Mouse (Mus musculus) spleen, postnatal 10 days (tissue): ENCODE results near the gene Orai3.
"Not testable (repeated sequence)": the region's sequence is repeated elsewhere in the genome, so short reads cannot be mapped to it uniquely, and the experiment has no call there.

ENCODE experiments used
- DNase-seq, 2 experiments: peaks; one replicate each; pipeline ENCODE4 v3.0.0; 2021 to 2022; ENCODE audit warnings: low spot score in 2 of 2

The Orai3 gene

GRCm38 (mm10) chr7:127763642-127764041 is 6.0 kb upstream of the Orai3 start:
- DNase-seq, result no peak

GRCm38 (mm10) chr7:127765756-127766155 is 3.9 kb upstream of the Orai3 start:
- no peak for DNase-seq

- peak; percentile 75 to 81 for DNase-seq
Observed at GRCm38 (mm10) chr7:127766851-127767609, 2.6 kb upstream of the Orai3 start.

DNA sequence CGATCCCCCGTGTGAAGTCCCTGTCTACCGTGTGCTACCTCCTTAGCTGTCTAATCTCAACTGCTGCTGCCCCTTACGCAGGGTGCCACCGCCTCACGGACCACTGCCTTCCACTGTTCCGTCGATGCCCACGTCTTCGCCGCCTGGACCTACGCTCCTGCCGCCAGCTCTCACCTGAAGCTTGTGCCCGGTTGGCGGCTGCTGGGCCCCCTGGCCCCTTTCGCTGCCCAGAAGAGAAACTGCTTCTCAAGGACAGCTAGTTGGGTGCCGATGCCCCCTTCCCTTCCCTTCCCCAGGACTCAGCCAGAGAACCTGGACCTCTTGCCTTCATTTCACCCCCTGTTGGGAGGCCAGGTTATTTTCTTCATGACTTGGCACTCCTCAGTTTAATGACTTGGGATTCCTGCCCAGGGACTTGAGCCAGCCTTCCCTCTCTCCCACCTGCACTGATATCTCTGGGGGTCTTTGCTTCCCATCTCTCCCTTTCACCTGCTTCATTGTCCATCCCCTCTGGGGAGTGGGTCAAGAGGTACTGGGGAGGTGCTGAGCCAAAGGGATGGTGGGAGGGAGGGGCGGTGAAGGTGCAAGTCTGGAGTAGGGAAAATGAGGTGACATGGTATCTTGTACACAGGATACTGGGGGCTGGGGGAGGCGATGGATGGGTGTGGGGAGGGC is 1.8 kb upstream of the Orai3 start:
- peak in 1 of 2 experiments; percentile 34 for DNase-seq

DNA sequence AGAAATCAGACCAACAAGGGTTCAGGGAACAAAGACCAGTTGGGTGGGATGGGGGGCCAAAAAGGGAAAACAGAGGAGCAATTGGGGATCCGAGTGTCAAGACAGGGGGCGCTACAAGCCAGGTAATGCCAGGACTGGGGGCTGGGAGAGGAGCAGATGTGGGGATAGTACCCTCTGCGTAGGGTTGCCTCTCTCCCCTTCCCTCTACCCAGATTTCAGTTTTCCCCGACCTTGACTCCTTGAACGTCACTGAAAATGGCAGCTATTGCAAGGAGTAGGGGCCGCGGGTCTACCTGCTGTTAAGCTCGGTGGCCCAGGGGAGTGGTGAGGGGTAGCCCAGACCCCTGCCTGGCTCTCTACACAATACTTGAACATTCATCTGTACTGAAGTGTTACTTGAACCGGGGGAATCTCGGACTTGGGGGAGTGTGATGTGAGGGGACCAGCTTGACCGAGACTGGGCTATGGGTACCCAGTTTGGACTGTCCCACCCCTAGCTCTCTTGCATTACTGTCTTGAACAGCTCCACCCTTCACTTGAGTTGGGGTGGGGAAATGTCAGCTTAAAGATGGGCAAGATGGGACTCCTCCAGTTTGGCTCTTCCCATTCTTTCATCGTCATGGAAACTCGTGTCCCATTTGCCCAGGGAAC is 1.1 kb upstream of the Orai3 start:
- DNase-seq, result peak; percentile 41 to 60

DNA sequence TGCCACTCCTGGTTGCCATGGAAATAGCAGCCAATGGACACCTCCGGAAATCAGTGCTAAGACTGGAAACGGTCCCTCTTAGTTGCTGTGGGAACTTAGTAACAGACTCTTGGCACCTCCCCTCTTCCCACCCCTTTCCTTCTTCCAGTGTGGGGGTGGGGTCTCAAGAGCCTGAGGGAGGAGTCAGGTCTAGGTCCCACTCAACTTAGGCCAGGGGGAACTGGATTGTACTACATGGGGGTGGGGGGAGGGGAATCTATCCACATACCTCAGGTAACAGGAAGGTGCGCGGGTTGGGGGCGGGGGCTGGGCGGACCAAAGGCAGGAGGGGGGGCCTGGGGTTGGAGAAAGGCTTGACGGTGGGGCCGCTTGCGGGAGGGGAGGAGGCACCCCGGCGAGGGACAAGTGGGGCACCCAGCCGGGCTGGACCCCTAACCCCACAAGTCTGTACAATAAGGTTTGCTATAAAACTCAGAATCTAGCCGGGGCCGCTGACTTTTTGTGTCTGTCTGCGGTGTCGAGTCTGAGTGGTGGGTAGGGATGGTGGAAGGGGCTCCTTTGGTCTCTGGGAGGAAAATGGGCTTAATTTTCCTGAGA is 520 bp upstream of the Orai3 start:
- DNase-seq, result peak; percentile 59 to 74

- peak; percentile 36 to 37 for DNase-seq
Observed at GRCm38 (mm10) chr7:127770039-127770905, 657 bp downstream of the Orai3 start.

DNA sequence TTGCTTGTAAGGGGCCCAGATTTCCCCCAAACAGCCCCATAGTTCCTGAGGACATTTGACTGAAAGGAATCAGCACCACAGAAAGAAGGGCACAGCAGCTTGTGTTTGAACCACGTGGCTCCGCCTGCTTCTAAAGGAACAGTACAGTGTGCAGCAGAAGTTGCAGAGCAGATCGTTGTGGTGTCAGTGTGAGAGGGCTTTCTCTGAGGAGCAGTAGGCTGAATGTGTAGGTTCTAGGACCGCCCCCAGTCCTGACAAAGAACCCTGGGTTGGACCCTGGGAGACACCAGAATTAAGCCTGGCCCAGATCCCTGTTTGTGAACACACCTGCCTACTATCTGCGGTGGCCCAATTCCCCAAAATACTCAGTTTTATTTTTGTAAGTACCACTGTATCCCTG is 1.6 kb downstream of the Orai3 start:
- peak in 1 of 2 experiments; percentile 25 for DNase-seq

DNA sequence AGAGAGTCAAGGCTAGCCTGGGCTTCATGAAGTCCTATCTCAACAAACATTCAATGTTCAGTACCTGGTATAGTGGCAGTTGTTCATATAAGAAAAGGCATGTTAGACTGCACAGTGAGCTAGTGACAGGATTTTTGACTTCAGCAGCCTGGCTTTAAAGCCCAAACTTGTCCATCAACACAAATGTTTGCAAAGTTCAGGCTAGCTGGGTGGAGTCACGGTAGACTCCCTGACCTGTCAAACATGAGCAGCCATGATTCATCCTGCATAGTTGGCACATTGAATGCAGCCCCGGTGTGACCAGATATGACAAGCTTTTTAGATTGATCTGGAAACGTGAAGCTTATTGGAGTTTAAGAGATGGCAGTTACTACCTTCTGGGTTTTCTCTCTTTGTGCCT is 2.5 kb downstream of the Orai3 start:
- no peak for DNase-seq

GRCm38 (mm10) chr7:127772557-127772956 is 2.9 kb downstream of the Orai3 start:
- DNase-seq, result no peak

GRCm38 (mm10) chr7:127773664-127774384 is 4.2 kb downstream of the Orai3 start:
- DNase-seq, result peak; percentile 61 to 86

GRCm38 (mm10) chr7:127775837-127776236 is 6.2 kb downstream of the Orai3 start:
- DNase-seq, result not testable (repeated sequence)

DNA sequence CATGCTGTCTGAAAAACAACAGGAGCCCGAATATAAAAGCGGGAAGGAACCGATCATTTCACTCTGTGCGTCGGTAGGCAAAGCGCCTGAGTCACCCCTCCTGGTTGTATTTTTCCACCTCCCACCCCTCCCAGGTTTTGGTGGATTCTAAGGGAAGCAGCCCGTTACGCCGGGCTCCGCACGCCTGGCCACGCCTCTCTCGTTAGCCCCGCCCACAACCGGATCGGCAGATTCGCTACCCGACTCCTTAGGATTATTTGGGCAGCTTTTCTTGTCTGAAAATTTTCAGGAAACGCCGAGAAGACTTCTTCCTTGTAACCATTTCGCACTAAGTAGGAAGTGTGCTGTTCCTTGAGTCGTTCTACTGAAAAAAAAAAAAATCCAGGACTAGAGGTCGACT is 6.8 kb downstream of the Orai3 start, which contains the start of gene Setd1a:
TSS of gene Setd1a (plus strand) at position 245 of the 400 bp plus-strand sequence.
- DNase-seq, result peak; percentile 91 to 94

DNA sequence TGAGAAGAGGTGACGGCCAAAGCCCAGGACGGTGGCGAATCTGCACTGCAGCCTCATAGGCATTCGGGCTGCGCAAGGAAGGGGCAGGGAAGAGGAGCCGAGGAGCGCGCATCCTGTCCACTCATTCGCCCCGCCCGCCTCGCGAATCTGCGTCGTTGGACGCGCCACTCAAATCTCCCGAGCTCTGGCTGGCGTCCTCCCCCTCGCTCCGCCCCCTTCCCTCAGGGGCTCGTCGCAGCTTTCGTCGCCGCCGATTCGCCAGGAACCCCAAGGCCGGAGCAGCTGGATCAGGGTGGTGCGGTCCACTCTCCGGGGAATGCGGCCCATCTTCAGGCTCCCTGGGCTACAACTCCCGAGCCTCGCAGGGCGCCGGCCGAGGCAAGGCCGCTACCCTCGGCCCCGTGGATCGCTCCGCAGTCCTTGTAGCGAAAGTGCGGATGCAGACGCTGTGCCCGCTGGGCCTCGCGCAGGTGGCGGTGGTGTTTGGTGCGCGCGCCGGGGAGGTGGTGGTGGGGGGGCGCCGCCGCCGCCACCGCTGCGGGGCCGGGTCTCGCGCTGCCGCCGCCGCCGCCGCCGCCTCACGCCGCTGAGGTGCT is 7.4 kb downstream of the Orai3 start:
- peak; percentile 95 to 98 for DNase-seq

DNA sequence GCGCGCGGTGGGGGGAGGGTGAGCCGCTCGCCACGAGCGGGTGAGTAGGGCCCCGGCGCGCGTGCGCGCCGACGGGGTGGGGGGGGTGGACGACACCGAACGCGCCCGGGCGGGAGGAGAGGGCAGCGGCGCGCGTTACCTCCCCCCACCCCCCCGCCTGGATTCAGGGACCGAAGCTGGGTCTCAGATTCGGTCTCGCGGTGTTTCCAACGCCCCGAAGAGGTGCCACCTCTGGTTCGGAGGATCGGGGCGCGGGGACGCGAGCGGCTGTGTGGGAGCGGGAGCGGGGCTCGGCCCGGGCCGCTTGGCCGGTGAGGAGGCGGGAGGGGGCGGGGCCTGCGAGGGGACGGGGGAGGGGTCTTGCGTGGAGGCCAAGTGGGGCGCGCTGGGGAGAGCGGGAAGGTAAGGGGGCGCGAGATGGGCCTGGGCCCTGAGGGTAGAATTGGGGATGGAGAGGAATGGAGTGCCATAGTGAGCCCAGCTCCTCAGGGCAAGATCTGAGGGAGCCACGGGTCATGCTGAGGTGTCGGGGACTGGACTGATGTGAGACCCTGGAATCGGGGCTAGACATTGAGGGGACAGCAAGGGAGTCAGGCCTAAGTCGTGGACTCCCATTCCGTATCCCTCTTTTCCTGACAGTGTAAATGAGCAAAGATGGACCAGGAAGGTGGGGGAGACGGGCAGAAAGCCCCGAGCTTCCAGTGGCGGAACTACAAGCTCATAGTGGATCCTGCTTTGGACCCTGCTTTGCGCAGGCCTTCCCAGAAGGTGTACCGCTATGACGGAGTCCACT is 8.1 kb downstream of the Orai3 start:
- DNase-seq, result peak; percentile 68 to 73

DNA sequence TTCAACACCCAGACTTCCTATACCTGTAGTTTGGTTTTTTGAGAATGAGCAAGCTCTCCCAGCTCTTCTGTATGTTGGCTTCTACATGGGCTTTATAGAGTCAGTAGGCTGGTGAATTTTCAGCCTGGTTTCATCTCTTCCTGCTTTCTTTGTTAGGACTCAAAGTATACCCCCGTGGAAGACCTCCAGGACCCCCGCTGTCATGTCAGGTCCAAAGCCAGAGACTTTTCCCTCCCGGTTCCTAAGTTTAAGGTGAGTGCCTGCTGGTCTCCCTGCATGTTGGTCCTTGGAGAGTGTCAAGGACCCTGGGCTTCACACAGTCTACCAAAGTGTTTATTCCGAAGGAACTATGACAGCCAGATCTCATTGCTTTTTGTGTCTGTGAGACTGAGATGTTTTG is 8.7 kb downstream of the Orai3 start:
- no peak for DNase-seq

DNA sequence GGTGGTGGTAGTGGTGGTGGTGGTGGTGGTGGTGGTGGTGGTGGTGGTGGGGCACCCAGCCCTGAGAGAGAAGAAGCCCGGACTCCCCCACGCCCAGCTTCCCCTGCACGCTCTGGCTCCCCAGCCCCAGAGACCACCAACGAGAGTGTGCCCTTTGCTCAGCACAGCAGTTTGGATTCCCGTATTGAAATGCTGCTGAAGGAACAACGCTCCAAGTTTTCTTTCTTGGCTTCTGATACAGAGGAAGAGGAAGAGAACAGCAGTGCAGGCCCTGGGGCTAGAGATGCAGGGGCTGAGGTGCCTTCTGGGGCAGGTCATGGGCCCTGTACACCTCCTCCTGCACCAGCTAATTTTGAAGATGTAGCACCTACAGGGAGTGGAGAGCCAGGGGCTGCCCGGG is 15.7 kb downstream of the Orai3 start, which contains the start of gene Gm49388:
TSS of gene Gm49388 (plus strand) at position 301 of the 400 bp plus-strand sequence.
- no peak for DNase-seq

- DNase-seq, result no peak
Observed at GRCm38 (mm10) chr7:127797076-127797845, 27.6 kb downstream of the Orai3 start.
